Mouse (Mus musculus) gastrocnemius, adult 18-20 months (tissue): ENCODE measurements at regions not wholly inside any gene's neighbourhood (a gene's known extent, or its start where the extent isn't known, plus 50 kb on each side); places are given as distances from the start of the nearest gene placed in this dataset.
A peak's percentile ranks its signal among the peaks of the same experiment; 100 is the strongest.

Experiments used
- DNase-seq: peaks from one replicate; pipeline ENCODE4 v3.0.0; 2021; ENCODE audit warnings: low spot score

DNA sequence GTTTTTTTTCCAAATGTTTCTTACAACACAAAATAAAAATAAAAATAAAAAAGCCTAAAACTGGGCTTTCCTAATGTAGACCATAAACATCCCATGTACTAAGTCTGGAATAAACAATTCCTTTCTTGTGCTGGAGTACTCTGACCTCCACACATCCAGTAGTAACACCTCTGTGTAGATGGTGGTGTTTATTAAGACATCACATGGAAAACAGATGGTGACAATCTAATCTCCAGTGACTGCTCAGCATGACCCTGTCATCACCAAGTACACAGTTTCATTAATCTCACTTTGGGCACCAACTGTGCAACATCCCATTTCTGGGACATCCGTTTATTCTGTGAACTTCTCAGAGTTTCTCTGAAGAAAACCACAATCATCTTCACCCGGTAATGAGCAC lies 118.7 kb upstream of the Bank1 start:
- no peak for DNase-seq

DNA sequence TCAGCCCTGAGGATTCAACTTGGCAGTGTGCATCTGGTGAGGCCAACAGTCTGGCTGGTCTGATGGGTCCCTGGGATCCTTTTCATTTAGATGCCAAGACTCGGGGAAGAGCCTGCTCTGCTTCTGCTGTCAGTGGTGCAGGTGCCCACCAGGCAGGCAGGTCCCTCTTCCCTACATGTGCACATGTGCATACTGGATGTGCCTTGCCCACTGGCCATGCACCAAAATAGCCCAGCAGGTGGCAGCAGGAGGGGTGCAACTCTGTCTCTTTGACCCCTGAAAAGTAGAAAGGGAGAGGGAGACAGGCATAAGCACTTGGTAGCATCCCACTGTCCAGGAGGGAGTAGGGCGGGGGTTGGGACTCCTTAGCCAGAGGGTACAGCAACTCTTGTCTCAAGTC lies 116.2 kb upstream of the Bank1 start:
- no peak for DNase-seq

DNA sequence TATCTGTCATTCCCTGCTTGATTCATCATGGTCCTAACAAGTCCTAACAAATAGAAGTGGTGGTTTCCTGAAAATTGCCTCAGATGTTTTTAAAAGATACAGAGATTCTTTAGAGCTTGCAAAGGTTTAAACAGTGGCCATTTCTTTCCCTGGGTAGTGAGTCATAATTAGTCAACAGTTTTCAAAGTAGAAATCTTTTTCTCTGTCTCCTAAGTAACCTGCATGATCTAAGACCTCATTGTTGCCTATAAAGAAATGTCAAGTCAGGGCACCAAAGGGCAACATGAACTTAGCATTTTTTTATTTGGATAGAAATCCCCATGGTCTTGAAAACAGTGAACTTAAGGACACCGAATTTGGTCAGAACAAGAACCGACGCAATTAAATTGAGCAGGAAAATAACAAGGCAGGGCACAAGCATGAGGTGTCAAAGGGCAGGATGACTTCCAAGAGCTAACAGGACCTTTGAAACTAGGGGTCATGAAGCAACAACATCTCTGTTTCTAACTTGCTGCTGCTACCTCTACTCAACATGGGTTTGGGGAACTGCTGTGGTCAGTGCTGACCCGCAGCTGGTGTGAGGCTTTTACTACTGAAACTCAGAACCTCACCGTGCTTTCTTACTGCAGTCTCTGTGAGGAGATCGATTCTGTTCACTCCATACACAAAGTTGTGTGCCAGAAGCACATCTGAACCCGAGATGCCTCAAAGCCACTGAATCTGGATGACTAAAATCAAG lies 114.2 kb upstream of the Bank1 start:
- DNase-seq = no peak

- DNase-seq = no peak
These were observed 113.5 kb upstream of the Bank1 start for GRCm38 (mm10) chr3:136439350-136439749.

GRCm38 (mm10) chr3:136434407-136434806 lies 108.5 kb upstream of the Bank1 start:
- DNase-seq = no peak

GRCm38 (mm10) chr3:136432072-136432471 lies 106.2 kb upstream of the Bank1 start:
- no peak for DNase-seq

- DNase-seq = no peak
These were observed 101.6 kb upstream of the Bank1 start for GRCm38 (mm10) chr3:136427427-136427826.

- DNase-seq = no peak
These were observed 100.8 kb upstream of the Bank1 start for GRCm38 (mm10) chr3:136426539-136427194.

GRCm38 (mm10) chr3:136421969-136422614 lies 96.2 kb upstream of the Bank1 start:
- DNase-seq = peak; percentile 23

GRCm38 (mm10) chr3:136405606-136406005 lies 79.7 kb upstream of the Bank1 start:
- DNase-seq = no peak

- DNase-seq = no peak
These were observed 57.4 kb upstream of the Bank1 start for GRCm38 (mm10) chr3:136383282-136383681.

DNA sequence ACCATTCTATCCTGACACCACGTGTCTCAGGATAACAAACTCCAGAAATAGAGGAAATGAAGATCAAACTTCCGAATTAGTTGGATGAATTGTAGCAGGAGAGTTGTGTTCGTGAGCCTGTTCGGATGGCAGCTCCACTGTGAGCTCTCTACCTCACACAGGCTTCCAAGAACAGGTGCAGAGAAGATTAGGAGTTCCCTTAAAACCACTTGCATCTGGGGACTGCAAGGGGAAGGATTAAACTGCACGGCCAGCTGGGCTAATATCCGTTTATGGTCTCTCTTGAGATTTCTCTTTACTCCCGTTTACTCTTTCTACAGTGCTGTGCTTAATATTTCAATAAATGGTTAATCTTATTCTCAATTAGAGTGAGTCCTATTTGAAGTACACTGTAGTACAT lies 54.8 kb upstream of the Bank1 start:
- DNase-seq = no peak

DNA sequence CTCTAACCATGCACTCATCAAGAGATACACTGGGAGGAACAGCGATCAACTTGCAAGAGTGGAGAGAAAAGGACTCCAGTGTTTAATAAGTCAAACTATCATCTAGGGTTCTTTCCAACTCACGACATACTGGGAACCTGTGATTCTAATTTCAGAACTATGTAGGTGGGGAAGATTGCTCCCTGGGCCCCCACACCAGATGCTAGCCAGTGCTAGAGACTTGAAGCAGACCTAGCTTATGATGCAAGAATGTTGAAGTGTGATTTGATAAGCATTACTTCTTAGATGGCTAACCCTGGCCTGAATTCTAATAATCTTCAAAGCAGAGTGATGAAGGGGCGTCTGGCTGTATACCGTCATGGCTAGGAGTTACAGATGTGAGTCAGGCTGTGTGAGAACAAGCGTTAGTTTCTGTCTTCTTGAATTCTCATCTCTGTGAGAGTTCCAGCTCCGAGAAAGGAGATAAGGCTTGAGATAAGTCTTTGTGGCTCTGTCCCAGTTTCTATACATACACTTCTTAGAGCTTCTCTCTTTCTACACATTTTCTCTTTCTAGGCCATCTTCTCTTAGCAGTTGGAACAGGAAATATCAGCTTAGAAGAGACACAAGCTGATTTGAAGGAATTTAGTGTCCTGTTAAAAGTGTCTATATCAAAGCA lies 54.0 kb upstream of the Bank1 start:
- DNase-seq = no peak

DNA sequence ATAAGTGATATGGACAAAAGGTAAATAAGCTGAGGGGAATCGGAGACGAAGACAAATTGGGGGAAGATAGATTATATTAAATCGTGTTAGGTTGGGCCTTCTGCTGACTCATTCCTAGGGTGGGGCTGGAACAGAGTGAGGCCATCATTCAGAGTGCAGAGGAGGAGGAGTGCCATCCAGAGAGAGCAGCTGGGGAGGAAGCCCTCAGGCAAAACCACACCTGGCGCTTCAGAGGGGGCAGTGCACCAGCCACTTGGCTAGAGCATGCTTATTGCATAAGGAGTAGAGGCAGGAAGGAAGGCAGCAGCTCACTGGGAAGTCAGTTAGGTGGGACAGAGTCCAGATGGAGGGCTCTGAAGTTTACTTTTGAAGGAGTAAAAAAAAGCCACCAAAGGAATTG lies 51.0 kb upstream of the Bank1 start:
- no peak for DNase-seq
